Mouse (Mus musculus): ENCODE data around the gene 1810009A15Rik.
"Not testable (repeated sequence)": the region's sequence is repeated elsewhere in the genome, so short reads cannot be mapped to it uniquely, and the experiment has no call there.

Gene 1810009A15Rik

DNA sequence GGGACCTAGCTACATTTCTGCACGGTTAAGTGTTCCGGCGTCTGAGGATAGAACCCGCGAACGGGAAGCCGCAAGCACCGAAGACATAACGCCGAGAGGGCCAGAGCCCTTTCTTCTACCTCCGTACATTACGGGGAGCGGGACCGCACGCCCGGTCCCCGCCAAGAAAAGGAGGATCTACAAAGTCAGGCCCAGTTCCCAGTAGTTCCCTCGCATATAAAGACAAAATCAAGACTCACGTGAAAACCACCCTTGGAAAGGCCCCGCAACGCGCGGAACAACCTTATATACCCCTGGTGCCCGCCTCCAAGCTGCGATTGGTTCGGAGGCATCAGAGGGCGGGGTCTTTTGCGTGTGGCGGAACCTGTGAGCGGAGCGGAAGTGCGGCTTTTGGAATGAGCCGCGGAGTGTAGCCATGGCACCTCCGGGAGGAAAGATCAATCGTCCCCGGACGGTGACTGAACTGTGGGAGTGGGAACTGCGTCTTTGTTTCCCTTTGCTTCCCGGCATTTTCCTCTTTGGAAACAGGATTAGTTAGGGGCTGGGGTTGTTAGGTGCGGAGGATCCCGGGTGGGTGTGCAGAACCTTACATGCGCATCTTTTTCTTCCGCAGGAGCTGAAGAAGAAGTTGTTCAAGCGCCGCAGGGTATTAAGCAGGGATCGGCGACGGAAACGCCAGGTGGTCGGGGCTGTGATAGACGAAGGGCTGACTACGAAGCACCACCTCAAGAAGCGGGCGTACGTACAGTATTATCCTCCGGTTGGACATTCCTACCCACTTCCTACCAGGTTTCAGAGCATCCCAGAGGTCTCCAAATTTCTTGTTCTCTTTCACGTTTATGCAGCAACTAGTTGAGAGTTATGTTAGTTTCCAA, at the start of gene 1810009A15Rik, which contains the start of gene Gm49416:
1810009A15Rik (plus strand) TSS at position 343 of the 875 bp plus-strand sequence.
Gm49416 (plus strand) TSS at position 416 of the 875 bp plus-strand sequence.
- DNase-seq = peak; percentile 95

DNA sequence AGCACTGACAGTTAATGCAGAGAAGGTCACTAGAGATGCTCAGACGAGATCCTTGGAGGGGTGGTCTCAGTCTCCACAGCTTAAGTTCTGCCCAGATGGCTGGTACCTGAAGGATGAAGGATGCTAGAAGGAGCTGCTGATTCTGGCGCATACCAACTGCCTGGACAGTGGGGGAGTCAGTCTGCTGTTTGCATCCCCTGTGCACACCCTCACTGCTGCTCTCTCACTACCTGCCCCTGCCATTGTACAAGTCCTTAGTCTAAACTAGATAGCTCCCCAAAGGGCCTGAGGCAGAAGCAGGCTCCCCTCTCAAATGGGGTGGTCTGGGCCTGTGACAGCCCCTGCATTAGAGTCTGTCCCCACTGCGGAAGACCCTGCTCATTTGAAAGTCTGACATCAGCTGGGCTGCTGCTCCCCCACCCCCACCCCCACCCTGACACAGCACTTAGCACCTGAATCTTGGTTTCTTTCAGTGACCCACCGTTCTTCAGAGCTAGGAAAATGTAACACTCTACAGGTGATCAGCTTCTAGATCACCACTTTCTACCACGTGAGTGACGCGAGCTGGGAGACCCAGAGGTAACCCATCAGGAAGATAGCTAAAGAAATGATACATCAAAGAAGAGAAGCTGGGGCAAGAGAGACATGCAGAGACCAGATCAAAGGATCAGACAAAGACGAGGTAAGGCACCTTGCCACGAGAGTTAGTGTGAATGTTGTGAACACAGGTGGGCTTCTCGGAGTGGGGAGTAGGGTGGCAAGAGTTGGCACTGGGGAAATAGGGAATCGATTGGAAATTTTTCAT, 49.3 kb upstream of the 1810009A15Rik start, which contains the start of gene Gng3:
Gng3 (minus strand) TSS at position 92 of the 805 bp plus-strand sequence.
- DNase-seq = no peak

DNA sequence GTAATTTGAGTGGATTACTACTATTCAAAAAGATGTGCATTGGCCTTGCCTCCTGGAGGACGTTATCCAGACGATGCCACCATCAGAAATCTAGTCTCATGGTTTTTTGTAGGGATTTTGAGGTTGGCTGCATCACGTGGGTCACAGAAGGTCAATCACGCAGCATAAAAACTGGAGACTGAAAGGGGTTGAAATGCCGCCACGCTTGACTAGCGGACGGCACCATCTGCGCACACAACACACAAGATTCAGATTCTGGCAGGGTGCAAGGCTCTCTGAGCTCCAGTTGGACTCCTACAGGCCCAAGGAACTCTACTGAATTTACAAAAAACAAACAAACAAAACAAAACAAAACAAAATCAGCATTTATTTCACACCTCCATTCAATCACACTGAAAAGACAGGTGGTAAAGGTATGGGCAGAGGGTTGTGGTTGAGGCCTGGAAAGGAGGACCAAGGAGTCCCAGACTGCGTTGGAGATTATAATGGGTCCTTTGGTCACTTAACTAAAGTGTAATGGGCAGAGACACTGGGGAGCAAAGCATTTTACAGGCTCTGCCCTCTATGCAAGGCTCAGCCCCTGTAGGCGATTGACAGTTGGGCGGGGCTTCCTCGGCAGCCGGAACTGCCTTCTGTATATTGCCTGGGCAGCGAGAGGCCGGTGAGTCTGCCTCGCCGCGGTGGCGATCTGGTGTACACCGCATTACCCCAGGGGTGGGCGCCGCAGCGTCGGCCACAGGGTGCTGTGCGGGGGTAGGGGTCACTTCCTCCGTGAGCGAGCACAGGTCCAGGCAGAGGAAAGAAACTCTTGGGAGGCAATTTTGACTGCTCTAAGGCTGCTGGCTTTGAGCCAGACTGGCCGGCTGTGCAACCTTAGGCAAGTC, 48.5 kb upstream of the 1810009A15Rik start:
- DNase-seq = peak; percentile 81

DNA sequence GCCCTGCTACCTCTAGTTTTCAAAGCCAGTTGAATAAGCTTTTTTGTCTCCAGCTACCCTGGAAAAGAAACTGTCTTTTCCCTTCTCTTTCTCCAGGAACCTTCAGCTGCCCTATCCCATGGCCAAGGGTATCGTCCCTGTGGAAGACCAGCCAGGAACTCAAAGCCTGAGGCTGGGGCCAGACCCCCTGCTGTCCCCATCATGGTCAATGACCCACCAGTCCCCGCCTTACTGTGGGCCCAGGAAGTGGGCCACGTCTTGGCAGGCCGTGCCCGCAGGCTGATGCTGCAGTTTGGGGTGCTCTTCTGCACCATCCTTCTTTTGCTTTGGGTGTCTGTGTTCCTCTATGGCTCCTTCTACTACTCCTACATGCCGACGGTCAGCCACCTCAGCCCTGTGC, 47.6 kb upstream of the 1810009A15Rik start:
- no peak for DNase-seq

DNA sequence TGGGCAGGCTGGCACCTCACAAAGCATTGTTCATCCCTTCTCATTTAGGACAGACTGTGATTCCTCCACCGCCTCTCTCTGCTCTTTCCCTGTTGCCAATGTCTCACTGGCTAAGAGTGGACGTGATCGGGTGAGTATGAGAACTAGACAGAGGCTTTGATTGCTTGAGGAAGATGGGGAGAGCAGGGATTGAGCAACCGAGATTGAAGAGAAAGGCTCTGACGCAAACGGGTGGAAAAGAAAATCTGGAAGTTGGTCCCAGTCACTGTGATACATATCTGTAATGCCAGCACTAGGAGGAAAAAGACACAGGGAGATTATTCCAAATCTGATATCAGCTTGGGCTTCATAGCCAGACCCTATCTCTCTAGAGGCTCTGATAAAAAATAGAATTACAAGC, 45.7 kb upstream of the 1810009A15Rik start:
- DNase-seq = peak; percentile 38

DNA sequence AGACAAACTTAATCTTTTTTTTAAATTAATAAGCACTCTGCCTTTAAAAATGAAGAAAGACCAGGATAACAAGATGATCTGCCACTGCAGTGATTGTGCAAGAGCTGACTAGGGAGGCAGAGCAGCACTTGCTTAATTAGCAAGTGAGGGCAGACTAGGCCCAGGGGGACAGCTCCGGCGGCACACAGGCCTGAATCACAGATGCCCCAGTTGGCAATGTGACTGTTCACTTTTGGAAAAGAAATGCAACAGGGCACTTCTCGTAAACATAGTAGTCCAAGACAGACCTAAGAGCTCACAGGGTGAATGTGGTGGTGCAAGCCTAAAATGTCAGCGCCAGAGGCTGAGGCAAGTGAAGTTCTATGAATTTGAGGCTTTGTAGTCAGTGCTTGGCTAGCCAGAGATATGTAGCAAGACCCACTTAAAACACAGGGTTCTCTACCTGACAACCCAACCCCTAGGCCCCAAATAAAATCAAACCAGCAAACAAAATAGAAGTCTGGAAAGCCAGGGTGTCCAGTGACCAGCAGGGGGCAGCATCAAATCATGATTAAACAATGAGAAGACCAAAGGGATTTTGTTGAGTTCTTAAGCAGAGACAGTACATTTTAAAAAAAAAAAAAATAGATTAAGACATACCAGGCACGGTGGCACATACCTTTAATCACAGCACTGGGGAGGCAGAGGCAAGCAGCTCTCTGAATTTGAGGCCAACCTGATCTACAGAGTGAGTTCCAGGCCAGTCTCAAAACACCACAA, 44.1 kb upstream of the 1810009A15Rik start:
- DNase-seq = peak; percentile 90

DNA sequence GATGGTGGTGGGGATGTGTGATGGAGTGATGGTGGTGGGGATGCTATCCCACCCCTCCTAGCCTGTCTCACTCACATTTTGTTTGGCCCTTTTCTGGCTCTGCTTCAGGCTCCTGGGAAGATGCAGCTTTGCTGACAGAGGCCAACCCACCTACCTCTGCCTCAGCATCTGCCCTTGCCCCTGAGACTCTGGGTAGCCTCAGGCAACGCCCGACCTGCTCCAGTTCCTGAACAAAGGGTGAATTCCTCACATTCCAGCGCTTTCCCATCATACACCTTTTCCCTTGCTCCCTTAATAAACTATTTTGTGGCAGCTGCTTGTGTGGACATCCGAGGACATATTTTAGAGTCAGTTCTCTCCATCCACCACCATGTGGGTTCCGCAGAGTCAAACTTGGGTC, 40.3 kb upstream of the 1810009A15Rik start:
- DNase-seq = no peak

DNA sequence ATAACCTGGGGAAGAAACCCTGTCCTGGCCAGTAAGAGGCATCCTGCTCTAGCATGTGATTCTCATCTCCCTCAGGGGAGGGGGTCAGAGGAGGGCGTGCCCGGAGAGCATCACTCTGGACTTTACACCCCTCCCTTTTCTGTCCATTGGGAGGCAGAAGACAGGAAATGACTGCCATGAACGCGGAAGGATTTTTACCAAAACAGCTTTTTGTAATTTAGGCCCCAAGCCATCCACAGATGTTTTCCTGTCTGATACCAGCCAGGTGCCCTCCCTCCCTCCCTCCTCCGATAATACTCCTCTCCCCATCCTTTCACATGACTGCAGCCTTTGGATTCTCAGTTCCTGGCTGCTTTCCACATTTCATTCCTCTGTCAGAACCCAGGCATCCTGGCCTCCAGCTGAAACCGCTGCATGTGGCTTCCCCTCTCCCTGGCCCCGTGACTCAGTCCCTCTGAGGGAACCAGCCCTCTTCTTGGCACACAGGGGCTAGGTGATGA, 38.2 kb upstream of the 1810009A15Rik start, which contains the start of gene Lrrn4cl:
Lrrn4cl (plus strand) TSS at position 367 of the 500 bp plus-strand sequence.
- no peak for DNase-seq

DNA sequence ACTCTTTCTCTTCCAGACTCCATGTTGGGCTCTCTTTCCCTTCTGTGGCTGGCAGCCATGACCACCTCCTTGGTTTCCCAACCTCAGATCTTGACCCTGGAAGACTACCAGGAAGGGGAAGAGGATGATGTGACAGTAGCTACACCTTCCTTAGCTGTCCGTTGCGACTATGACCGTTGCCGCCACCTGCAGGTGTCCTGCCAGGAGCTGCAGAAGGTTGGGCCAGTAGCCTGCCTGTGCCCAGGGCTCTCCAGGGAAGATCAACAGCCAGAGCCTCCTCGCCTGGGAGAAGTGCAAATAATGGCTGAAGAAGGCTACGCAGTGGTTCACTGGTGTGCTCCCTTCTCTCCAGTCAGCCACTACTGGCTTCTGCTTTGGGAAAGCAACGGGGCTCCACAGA, 37.0 kb upstream of the 1810009A15Rik start:
- DNase-seq = peak; percentile 26

DNA sequence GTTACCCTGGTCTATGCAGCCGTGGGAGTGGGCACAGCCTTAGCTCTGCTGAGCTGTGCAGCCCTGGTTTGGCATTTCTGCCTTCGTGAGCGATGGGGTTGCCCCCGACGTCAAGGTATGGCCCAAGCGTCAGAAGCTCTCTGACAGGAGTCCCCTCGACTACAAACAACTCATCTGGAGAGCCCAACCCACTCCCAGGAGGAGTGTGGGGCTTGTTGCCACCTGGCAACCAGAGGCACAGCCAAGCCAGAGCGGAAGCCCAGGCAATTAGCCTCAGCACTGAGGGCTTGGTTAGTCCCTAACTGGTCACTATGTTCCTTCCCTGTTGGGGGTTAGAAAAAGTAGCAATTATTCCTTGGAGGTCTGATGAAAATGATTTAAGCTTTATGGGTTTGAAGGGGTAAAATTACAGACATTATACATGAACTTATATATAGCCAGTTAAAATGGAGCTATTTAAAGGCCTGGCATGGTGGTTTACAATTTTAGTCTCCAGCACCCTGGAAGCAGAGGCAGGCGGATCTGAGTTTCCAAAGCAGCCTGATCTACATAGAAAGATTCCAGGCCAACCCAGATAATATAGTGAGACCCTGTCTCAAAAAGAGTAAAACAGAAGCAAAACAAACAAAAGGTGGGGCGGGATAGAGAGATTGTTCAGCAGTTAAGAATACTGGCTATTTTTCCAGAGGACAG, 36.3 kb upstream of the 1810009A15Rik start:
- DNase-seq = no peak

DNA sequence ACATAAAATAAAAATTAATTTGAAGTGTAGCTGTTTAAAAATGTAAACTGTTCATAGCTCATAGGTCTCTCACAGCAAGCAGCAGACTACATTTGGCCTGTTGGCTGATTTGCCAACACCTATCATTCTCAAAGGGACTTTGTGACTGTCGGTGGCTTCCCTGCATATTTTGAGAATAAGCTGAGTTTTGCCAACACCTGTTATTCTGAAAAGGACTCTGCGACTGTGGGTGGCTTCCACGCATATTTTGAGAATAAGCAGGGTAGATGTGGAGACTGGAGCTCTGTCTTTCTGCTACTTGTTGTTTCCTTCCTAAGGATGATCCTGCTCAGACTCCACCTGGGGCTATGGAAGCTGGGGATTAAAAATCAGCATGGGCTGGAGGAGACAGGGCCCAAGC, 35.5 kb upstream of the 1810009A15Rik start:
- no peak for DNase-seq

DNA sequence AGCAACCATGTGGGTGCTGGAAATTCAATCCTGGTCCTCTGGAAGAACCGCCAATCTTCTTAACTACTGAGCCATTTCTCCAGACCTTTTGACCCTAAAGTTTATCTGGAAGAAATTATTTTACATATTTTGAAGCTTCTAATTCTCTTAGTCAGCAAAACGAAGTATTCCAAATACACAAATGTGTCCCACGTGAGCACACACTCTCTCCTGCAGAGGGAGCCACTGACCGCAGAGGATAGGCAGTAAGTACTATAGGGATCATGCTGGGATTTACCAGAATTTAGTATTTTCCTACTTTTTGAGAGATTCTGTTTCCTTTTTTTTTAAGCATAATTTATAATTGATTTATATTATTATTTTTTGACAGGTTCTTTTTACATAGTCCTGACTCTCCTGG, 31.0 kb upstream of the 1810009A15Rik start:
- peak; percentile 75 for DNase-seq

DNA sequence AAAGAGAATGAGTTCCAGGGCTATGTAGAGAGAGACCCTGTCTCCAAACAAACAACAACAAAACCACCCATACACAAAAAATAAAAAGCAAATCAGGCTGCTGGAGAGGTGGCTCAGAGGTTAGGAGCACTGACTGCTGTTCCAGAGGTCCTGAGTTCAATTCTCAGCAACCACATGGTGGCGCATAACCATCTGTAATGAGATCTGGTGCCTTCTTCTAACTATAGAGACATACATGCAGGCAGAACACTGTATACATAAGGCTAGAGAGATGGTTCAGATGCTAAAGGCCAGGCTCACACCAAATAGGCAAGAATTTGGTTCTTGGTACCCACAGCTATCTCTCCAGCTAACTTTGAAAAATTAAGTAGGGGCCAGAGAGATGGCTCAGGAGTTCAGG, 29.6 kb upstream of the 1810009A15Rik start:
- DNase-seq = peak; percentile 52

DNA sequence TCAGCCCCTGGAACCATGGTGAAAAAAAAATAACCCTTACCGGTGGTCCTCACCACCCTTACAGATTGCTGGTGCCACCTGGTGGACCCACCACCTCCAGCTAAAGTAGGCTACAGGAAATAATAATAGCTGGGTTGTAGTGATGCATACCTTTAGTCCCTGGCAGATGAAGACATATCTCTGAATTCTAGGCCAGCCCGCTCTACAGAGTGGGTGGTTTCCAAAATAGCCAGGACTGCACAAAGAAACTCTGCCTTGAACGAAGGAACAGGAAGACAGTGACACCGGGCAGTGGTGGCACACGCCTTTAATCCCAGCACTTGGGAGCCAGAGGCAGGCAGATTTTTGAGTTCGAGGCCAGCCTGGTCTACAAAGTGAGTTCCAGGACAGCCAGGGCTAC, 24.4 kb upstream of the 1810009A15Rik start:
- DNase-seq = no peak

DNA sequence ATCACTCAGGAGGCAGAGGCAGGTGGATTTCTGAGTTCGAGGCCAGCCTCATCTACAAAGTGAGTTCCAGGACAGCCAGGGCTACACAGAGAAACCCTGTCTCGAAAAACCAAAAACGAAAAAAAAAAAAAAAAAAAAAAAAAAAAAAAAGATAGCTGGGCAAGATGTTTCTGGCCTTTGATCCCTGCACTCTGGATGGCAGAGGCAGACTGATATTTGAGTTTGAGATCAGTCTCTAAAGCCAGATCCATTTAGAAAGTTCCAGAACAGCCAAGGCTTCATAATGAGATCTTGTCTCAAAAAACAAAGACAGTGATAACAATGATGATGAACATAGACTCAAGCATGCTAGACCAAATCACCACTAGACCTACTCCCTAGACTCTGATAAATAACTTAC, 18.3 kb upstream of the 1810009A15Rik start:
- not testable (repeated sequence) for DNase-seq

DNA sequence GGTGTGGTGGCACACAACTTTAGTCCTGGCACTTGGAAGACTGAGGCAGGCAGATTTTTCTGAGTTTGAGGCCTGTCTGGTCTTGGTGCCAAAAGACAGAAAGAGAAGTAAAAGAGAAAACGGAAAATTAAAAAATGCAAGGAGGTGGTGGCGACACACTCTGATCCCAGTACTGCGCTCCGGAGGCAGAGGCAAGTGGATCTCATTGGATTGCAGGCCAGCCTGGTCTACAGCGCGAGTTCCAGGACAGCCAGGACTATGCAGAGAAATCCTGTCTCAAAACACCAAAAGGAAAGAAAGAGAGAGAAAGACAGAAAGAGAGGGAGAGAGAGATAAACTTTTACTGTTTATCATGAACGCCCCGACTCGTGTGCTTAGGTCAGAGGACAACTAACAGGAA, 17.8 kb upstream of the 1810009A15Rik start:
- DNase-seq = no peak

DNA sequence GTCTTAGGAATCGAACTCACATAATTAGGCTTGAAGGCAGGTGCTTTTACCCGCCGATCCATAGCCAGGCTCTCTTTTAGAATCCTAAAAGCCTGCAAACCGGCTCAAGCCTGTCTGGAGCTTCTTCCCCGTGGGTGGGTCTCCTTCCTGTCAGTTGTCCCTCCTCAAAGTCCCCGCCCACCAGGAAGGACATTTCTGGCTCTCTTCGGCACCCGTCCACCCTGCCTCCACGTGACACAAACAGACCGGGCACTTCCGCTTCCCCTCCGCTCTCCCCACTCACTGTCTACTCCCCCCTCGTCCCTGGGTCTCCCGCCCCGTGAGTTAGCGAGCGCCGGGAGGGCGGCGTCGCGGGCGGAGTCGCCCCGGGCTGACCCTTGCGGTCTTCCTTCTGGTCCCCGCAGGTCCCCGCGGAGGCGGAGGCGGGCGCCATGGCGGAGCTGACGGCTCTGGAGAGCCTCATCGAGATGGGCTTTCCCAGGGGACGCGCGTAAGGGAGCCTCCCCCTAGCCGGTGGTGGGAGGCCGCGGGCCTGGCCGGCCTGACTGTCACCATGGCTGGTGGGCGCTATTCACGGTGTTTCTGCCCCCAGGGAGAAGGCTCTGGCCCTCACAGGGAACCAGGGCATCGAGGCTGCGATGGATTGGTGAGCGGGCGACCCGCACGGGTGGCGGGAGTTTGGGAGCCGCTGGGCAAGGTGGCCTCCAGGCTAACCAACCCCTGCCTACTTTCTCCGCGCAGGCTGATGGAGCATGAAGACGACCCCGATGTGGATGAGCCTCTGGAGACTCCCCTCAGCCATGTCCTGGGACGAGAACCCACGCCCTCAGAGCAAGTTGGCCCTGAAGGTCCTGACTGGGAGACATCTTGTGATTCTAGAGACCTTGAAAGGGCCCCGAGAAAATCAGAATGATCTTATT, 17.1 kb upstream of the 1810009A15Rik start, which contains the start of gene Ubxn1:
Ubxn1 (plus strand) TSS at position 230 of the 920 bp plus-strand sequence.
- peak; percentile 96 for DNase-seq

DNA sequence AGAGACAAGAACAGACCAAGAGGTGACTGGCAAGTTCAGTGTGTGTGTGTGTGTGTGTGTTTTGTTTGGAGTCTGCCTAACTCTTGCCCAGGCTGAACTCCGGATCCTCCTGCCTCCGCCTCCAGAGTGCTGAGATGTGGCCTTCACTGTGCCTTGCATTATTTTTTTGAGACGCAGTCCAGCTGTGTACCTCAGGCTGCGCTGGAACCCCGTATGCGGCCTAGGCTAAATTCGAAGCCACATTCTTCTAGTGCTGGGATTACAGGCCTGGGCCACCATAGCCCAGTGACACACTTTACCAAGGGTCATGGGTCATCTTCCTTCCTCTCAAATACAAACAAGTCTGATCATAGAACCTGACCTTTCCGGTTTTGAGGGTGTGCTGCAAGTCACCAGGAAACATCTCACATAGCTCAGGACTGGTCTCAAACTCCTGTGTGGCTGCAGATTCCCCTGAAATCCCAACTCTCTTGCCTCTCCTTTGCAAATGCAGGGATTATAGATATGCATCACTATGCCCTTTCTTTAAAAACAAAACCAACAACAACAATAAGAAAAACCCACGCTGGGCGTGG, 16.3 kb upstream of the 1810009A15Rik start:
- DNase-seq = no peak

DNA sequence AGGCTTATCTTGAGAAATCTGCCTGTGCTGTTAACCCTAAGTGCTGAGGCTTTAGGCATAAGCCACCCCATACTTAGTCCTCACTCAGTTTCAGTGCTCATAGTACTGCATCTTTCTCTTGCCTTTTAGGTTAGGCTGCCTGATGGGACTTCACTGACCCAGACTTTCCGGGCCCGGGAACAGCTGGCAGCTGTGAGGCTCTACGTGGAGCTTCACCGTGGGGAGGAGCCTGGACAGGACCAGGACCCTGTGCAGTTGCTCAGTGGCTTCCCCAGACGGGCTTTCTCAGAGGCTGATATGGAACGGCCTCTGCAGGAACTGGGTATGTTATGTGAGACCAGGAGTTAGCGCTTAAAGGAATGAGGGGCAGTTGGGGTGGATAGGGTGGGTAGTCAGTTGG, 13.6 kb upstream of the 1810009A15Rik start:
- no peak for DNase-seq
